Mouse (Mus musculus) cortical plate, adult 2 months (tissue): ENCODE data around the gene Nrxn2.

Experiments used
- CTCF ChIP-seq: fragments of 200-500 bp; IDR thresholded peaks from 2 replicates; pipeline ENCODE4 v1.5.1; 2011; ENCODE audit warnings: mild to moderate bottlenecking, control low read depth, low read length; ENCODE audit not compliant: insufficient read depth; ENCODE audit errors: extremely low read depth
- POLR2A ChIP-seq: fragments of 200-500 bp; IDR thresholded peaks from 2 replicates; pipeline ENCODE4 v1.6.1; 2011; ENCODE audit warnings: mild to moderate bottlenecking, low read length, control low read depth; ENCODE audit not compliant: insufficient read depth; ENCODE audit errors: extremely low read depth

DNA sequence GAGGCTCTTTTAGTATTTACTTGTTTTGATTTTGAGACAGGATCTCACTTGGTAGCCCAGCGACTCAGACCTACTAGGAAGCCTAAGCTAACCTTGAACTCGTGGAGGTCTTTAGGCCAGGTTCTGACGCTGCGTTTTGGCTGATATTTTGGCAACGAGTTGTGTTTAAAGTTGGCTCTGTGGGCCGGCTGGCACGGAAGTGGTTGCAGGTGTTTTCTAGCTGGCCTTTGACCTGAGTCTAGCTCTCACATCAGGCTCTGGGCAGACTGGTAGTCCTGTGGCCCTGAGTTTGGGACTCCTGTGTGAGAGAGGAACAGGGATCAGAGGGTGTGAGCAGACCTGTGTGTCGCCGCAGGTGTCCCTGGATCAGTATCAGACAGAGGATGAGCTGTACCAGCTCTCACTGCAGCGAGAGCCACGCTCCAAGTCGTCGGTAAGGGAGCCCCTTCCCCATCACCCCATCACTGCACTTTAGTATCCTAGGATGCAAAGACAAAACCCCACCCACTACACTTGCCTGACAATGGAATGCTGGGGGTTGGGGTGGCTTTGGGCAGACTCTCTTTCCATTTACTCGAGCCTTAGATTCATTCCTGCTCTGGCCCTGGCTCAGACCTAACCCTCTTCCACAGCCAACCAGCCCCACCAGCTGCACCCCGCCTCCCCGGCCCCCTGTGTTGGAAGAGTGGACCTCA lies 10.6 kb upstream of the Nrxn2 start:
- TF ChIP-seq POLR2A (no peak), CTCF (no peak)
